Mouse (Mus musculus) urinary bladder, postnatal 4 days (tissue): ENCODE results near the gene Gm9045.
A peak's percentile ranks its signal among the peaks of the same experiment; 100 is the strongest.
"Not testable (repeated sequence)": the region's sequence is repeated elsewhere in the genome, so short reads cannot be mapped to it uniquely, and the experiment has no call there.

Source experiments
- DNase-seq, 2 experiments: peaks; one replicate each; pipeline ENCODE4 v3.0.0; 2021 to 2022; ENCODE audit warnings: low spot score in 2 of 2

Gene Gm9045

DNA sequence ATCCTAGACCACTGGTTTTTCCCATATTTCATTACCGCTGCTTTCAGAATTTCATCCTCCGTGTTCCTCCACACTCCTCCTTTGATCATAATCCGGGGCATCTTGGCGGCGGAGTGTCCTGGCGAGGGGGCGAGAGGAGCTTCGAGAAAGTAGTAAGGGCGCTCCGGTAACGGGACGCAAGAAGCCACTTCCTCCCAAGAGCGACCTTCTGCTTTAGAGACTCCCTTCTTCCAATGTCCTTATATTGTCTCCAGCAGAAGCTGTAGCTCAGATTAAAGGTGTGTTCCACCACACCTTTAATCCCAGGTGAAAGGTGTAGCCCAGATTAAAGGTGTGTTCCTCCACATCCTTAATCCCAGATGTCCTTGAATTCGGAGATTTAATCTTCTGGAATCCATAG, at the start of gene Gm9045:
Gene Gm9045, minus strand, starts transcription at position 101 of the 400 bp plus-strand sequence.
- DNase-seq, result not testable (repeated sequence)

DNA sequence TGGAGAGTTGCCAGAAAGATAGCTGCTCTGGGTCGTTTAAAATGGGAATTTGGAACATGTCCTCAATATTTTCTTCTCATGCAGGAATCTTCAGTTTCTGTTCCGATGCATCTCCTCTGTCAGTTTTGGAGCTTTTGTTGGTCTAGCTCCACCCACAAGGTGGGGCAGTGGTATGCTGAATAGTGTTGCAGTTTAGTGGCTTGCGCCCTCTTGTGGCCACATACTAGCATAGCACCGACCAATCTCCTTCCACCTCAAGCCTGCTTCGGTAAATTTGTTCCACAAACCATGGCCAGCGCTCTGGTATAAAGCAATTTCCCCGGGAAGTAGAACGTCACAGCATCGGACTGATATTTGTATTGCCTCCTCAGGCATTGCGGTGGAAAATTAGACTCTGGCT, 32.8 kb upstream of the Gm9045 start:
- DNase-seq, result peak; percentile 67 to 79

DNA sequence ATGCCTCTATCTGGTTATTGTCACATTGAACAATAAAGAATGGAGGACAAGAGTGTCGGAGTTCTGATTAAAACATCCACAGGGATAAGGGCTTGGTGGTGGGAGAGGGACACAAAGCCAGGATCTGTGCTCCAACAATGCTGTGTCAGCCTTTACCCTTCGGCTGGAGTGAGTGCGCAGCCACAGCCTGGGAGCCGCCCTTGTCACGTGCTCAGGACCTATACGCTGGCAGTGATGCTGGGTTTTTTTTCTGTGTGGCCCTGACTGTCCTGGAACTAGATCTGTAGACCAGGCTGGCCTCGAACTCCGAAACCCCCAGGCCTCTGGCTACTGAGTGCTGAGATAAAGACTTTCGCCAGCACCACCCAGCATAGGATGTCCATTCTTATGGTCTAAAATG, 31.9 kb upstream of the Gm9045 start:
- DNase-seq, result no peak

DNA sequence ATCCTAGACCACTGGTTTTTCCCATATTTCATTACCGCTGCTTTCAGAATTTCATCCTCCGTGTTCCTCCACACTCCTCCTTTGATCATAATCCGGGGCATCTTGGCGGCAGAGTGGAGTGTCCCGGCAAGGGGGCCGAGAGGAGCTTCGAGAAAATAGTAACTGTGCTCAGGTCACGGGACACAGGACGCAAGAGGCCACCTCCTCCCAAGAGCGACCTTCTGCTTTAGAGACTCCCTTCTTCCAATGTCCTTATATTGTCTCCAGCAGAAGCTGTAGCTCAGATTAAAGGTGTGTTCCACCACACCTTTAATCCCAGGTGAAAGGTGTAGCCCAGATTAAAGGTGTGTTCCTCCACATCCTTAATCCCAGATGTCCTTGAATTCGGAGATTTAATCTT, 16.4 kb upstream of the Gm9045 start, which contains the start of gene Gm9049:
Gene Gm9049, minus strand, starts transcription at position 101 of the 400 bp plus-strand sequence.
- DNase-seq, result not testable (repeated sequence)

DNA sequence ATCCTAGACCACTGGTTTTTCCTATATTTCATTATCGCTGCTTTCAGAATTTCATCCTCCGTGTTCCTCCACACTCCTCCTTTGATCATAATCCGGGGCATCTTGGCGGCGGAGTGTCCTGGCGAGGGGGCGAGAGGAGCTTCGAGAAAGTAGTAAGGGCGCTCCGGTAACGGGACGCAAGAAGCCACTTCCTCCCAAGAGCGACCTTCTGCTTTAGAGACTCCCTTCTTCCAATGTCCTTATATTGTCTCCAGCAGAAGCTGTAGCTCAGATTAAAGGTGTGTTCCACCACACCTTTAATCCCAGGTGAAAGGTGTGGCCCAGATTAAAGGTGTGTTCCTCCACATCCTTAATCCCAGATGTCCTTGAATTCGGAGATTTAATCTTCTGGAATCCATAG, 10.9 kb upstream of the Gm9045 start, which contains the start of gene Gm9048:
Gene Gm9048, minus strand, starts transcription at position 101 of the 400 bp plus-strand sequence.
- not testable (repeated sequence) for DNase-seq

DNA sequence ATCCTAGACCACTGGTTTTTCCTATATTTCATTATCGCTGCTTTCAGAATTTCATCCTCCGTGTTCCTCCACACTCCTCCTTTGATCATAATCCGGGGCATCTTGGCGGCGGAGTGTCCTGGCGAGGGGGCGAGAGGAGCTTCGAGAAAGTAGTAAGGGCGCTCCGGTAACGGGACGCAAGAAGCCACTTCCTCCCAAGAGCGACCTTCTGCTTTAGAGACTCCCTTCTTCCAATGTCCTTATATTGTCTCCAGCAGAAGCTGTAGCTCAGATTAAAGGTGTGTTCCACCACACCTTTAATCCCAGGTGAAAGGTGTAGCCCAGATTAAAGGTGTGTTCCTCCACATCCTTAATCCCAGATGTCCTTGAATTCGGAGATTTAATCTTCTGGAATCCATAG, 5.5 kb upstream of the Gm9045 start, which contains the start of gene Gm9046:
Gene Gm9046, minus strand, starts transcription at position 101 of the 400 bp plus-strand sequence.
- DNase-seq, result not testable (repeated sequence)

DNA sequence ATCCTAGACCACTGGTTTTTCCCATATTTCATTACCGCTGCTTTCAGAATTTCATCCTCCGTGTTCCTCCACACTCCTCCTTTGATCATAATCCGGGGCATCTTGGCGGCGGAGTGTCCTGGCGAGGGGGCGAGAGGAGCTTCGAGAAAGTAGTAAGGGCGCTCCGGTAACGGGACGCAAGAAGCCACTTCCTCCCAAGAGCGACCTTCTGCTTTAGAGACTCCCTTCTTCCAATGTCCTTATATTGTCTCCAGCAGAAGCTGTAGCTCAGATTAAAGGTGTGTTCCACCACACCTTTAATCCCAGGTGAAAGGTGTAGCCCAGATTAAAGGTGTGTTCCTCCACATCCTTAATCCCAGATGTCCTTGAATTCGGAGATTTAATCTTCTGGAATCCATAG, 5.3 kb downstream of the Gm9045 start, which contains the start of gene Gm9044:
Gene Gm9044, minus strand, starts transcription at position 101 of the 400 bp plus-strand sequence.
- DNase-seq, result not testable (repeated sequence)

DNA sequence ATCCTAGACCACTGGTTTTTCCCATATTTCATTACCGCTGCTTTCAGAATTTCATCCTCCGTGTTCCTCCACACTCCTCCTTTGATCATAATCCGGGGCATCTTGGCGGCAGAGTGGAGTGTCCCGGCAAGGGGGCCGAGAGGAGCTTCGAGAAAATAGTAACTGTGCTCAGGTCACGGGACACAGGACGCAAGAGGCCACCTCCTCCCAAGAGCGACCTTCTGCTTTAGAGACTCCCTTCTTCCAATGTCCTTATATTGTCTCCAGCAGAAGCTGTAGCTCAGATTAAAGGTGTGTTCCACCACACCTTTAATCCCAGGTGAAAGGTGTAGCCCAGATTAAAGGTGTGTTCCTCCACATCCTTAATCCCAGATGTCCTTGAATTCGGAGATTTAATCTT, 10.8 kb downstream of the Gm9045 start, which contains the start of gene Gm9040:
Gene Gm9040, minus strand, starts transcription at position 101 of the 400 bp plus-strand sequence.
- not testable (repeated sequence) for DNase-seq

DNA sequence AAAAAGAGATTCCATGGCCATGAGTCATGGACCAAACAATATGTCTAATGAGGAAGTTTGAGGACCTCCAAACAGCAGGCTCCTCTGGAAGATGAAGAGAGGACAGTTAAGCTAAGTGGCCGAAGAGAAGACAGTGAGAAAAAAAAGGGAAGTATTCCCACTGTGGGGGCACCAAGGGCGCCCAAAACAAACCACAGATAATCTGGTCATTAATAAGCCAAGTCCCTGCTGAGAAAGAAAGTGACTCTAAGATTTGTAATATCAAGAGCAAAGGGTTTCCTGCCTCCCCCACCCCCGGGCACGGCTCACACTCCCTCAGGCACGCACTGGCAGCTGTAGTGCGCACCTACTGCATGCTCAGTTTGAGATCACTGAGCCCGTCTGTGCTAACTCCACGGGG, 18.6 kb downstream of the Gm9045 start:
- DNase-seq, result peak in 1 of 2 experiments; percentile 42

DNA sequence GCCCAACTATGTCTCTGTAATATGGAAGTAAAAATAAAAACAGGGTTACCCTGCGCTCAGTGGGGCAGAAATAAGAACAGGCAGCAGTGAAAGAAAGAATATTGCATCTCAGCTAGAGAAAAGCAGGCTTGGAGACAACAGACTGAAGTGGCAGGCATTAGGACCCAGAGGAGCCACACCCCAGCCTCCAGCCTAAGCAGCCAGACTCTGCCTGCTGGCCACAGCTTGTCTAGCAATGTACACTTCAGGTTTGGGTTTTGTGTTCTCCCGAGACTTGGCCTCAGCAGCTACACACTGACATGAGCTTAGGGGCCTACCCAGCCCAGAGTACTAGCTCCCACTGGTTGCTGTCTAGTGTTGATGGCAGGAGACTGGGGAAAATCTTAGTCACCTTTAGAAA, 35.5 kb downstream of the Gm9045 start:
- not testable (repeated sequence) for DNase-seq

DNA sequence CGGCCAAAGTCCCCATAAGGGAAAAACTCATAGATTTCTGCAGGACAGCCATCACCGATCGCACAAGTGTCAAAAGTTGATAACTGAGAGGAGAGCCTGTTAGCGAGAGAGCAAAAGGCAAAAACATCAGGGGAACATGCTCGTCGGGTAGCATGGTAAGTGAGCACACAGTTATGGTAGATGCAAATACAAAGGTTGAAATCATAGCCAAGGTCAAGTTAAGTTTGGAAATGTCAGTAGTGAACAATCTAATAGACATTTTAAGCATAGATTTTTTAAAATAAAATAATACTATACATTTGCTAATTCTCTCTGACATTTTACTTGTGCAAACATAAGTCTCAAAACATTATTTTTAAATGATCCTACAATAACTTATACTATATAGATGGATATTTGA, 42.7 kb downstream of the Gm9045 start, which contains the start of gene Iltifb:
Gene Iltifb, minus strand, starts transcription at position 101 of the 400 bp plus-strand sequence.
- no peak for DNase-seq
